Mouse (Mus musculus): Measurements from ENCODE around the gene Coq8b.

Coq8b gene

GRCm38 (mm10) chr7:27232781-27233281 is at the start of gene Coq8b:
Coq8b (plus strand) TSS chr7:27233023.
- peak; percentile 89 for DNase-seq (ENCODE audit: low spot score)

DNA sequence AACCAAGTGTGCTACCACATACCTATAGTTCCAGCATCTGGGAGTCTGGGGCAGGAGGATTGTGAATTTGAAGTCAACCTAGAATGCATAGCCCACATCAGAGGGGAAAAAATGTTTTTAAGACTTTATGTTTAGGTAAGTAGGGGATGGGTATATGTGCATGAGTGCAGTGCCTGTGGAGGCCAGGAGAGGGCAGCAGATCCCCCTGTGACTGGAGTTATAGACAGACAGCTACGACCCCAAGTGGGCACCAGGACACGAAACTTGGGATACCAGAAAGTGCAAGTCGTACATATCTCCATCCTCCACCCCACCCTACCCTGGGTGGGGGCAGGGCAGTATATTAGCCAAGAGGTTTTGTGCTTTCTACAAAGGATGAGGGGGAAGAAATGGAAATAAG is 47.9 kb upstream of the Coq8b start:
- no peak for DNase-seq (ENCODE audit: low spot score)

DNA sequence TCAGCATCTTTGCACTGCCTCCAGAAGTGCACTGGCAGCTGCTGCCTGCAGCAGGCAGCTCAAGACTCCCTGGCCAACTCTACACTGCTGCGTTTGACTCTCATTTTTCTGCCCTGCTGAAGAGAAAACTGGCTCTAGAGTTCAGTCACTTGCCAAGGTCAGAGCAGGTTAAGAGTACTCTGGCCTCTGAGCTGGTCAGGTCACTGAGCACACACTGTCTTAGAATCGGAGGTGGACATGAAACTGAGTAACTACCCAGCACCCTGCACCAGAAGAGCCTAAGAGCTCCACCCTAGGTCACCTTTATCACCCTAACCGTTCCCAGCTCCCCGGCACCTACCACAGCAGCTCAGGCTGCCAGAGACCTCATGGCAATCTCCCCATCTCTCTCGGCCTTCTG is 46.8 kb upstream of the Coq8b start:
- no peak for DNase-seq (ENCODE audit: low spot score)

DNA sequence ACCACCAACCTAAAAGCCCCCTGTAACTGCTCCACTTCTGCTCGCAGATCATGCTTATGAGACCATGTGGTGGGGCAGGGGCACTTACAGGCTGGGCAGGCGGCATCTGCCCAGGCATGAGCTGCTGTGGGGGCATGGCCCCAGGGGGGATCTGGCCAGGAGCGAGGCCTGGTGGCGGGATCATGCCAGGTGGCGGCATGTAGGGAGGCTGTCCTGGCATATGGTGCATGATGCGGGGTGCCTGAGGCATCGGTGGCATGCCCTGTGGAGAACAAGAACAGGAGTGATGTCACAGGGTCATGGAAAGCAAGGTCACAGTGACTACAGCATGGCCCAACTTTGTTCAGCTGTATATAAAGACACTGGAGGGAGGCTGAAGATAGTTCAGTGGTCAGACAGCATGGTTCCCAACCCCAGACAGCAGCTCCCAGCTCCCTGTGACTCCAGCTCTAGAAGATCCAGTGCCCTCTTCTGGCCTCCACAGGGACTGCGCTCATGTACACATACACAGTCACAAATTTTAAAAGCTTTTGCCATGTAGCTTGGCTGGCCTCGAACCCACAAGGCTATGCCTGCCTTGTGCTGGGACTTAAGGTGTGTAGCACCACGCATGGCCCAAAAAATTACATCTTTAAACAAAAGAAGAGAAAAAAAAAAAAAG is 43.4 kb upstream of the Coq8b start:
- no peak for DNase-seq (ENCODE audit: low spot score)

DNA sequence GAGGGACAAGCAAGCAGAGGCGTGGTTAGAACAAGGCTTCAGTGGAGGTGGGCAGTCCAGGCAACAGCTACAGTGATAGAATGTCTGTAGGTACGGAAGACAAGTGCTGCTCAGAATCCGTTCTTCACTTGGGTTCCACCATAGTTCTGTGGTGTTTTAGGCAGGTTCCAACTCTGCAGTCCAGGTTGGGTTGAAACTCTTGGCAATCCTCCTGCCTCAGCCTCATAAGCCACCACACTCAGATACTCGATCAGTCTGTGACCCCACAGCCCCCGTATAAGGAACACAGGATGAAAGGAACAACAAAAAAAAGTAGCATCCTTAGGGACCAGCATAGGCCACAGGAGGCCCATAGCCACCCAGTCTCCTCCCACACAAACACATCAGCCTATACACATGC is 40.4 kb upstream of the Coq8b start:
- DNase-seq (ENCODE audit: low spot score) = no peak

- no peak for DNase-seq (ENCODE audit: low spot score)
Observed at GRCm38 (mm10) chr7:27193731-27194130, 39.1 kb upstream of the Coq8b start.

- DNase-seq (ENCODE audit: low spot score) = peak; percentile 98
Observed at GRCm38 (mm10) chr7:27195681-27196611, 36.9 kb upstream of the Coq8b start, which contains the start of the genes BC024978 and Snrpa. BC024978 (plus strand) TSS chr7:27195781. Snrpa (minus strand) TSS chr7:27196271.

GRCm38 (mm10) chr7:27197136-27197535 is 35.7 kb upstream of the Coq8b start:
- no peak for DNase-seq (ENCODE audit: low spot score)

- no peak for DNase-seq (ENCODE audit: low spot score)
Observed at GRCm38 (mm10) chr7:27197634-27198033, 35.2 kb upstream of the Coq8b start.

GRCm38 (mm10) chr7:27198355-27198754 is 34.5 kb upstream of the Coq8b start:
- no peak for DNase-seq (ENCODE audit: low spot score)

DNA sequence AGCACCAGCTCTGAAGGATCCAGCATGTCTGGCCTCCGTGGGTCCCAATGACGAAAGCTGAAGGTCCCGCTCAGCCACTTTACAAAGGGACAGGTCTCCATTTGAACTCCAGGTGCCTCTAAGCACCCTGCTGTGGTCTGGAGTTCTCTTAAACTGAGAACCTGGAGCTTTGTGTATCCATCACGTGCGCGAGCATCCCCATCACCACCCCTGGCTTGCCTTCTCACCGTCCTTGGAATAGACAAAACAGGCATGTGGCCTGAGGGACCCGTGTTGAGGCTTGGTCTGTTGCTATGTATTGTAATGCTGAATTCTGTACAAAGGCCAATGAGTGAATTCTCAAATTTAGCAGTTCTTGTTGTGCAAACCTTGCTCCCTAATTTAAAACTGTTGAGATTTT is 34.0 kb upstream of the Coq8b start:
- no peak for DNase-seq (ENCODE audit: low spot score)

DNA sequence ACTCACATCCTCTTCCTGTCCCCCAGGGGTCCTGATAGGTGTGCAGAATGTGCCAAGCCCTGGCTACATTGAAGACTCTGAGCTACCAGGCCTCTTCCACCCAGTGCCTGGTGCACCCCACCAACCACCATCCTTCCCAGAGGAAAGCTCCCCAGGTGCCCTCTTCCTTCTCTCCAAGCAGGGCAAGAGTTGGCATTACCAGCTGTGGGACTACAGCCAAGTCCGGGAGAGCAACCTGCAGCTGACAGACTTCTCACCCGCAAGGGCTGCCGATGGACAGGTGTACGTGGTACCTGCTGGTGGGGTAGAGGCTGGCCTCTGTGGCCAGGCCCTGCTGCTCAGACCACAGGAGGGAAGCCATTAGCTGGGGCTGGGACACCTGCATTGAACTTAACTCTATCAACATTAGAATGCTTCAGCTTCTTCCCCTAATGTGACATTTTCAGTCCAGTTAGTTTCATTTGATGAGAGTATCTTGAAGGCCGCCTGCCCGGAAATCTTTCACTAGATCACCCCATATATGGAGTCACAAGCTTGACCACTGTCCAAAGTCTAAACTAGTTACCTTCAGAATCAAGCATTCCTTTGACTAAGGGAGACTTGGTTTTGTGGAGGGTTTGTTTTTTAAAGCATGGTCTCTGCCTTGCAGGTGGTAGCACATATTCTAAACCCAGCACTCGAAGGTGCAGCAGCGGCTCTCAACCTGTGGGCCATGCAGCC is 28.9 kb upstream of the Coq8b start:
- DNase-seq (ENCODE audit: low spot score) = no peak

DNA sequence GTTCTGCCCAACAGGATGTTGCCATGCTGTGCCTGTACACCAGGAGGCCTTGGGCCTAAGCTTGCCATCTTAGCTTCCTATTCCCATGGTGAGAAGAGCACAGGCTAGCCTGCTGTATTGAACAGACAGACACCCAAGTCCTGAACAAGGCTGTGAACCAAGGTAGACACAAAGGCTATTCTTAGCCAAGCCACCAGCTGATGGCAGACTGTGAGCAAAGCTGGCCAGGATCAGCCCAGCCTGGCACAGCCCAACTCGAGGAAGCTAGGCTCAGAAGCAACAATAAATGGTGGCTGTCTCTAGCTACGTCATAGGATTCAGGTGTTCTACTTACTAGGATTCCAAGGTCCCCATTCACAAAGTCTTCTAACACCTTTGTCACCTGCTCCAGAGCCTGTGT is 20.2 kb upstream of the Coq8b start:
- DNase-seq (ENCODE audit: low spot score) = no peak

DNA sequence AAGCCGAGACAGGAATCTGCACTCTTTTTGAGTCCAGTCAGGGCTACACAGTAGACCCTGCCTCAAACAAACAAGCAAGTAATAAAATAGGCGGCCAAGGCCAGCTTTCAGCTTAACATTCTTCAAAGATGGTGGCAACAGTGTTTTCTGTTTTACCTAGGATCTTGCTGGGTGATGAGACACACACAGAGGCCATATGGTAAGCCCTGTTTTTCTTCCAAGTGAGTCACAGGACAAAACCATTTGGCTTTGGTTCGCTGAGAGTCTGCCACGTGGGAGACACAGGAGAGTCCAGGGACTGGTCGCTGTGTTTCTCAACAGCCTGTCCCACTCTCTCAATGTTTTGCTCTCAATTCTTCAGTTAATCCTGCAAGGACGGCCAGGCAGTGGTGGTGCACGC is 14.2 kb upstream of the Coq8b start:
- DNase-seq (ENCODE audit: low spot score) = no peak

DNA sequence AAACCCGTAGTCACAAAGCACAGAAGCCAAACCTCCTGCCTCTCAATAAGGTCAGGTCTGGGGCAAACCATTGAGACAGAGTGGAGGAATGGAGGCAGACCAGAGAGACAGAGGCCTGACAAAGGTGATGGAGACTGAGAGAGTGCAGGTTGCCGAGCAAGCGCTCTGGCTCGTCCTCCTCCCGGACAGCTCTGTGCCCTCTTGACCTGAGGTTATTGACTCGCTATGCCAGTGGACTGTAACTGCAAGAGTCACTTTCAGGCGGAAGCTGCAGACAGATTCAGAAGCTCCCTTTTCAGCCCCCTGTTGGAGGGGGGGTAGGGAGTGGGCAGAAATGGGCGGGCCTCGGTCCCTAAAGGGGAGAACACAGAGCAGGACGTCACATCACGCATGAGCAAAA is 12.9 kb upstream of the Coq8b start:
- DNase-seq (ENCODE audit: low spot score) = no peak

DNA sequence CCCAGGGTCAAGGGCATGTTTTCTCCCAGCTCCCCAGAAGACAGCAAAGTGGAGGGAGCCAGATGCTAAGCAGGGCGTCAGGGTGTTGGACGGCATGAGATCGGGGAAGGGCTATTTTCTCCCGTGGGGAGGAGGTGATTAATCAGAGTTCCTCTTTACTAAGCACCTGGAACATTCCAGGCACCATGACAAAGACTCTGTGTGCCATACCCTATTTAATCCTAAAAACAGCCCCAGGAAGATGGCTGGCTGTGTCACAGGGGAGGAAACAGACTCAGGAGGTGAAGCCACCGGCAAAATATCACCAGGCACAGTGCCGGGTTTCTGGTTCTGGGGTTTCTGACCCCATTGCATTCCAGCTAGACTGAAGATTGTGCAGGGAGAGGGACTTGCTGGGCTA is 10.9 kb upstream of the Coq8b start:
- no peak for DNase-seq (ENCODE audit: low spot score)

DNA sequence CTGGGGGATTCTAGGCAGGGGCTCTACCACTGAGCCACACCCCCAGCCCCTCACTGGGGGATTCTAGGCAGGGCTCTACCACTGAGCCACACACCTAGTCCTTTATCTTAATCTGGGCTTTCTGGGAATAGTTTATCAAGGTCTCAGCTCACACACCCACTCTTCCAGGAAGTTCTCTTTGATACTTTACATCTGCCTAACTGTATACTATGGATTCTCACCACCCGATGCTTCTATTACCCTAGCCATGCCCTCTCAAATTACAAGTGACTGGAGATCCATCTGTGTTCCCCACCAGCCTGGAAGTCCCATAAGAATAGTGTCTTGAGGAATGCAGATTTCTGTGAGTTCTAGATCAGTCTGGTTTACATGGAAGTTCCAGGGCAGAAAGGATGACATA is 10.3 kb upstream of the Coq8b start:
- DNase-seq (ENCODE audit: low spot score) = no peak

DNA sequence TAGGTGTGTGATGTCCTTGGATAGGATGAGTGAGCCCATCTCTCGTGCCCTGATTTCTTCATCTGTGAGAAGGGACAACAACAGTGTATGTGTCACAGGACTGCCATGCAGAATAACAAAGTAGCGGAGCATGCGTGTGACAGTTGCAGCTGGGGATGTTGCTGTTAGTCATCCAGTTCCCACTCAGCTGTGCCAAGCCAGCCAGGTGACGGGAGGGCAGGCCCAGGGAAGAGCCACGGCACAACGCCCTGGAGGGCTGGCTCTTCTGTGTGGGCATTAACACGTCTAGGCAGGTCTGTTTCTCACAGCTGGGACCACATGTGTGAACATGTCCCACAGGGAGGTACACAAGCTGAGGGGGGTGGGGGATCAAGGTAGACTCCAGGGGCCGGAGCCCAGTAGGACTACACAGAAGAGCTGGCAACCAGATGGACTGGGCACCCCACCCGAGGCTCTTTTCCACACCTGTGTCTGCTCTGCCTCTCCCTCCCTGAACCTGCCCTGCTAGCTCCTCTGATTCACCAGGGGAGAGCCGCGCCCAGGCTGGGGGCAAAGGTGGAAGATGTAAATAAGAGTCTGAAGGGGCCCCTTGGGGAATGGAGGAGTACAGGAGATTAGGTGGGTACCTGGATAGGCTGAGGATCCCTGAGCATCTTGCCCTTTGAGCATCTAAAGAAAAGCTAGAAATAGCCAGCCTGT is 7.8 kb upstream of the Coq8b start:
- no peak for DNase-seq (ENCODE audit: low spot score)

DNA sequence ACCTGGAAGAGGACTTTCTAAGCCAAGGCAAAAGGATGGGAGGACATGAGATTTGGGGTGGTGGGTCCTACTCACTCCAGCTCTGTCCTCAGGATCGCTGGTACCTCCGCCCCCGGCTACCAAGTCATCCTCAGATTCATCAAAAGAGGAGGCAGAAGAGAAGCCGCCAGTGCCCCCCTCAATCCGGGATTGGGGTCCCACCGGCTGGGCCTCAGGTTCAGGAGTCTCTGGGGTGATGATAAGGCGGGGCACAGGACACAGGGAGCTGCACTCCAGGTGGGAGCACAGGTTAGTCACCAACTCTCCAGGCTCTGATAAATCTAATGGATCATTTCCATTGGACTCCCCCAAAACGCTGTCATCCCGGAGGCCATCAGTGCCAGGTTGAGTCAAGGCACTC is 5.5 kb upstream of the Coq8b start:
- DNase-seq (ENCODE audit: low spot score) = no peak

DNA sequence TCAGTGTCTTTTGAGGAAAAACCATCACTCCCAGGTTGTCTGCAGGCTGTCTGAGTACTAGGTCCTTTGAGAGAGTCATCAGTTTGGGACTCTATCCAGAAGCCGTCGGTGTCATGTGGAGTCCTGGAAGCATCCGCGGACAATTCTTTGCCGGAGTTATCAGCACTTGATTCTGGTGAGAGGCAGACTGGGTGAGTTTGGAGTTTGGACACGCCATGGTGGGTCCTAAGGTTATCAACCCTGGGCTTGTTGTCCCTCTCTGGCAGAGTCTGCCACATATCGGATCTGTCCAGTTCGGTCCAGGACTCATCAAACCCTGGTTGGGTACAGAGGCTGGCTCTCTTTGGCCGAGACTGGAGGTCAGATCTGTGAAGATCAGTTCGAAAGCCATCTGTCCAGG is 5.1 kb upstream of the Coq8b start:
- DNase-seq (ENCODE audit: low spot score) = no peak

DNA sequence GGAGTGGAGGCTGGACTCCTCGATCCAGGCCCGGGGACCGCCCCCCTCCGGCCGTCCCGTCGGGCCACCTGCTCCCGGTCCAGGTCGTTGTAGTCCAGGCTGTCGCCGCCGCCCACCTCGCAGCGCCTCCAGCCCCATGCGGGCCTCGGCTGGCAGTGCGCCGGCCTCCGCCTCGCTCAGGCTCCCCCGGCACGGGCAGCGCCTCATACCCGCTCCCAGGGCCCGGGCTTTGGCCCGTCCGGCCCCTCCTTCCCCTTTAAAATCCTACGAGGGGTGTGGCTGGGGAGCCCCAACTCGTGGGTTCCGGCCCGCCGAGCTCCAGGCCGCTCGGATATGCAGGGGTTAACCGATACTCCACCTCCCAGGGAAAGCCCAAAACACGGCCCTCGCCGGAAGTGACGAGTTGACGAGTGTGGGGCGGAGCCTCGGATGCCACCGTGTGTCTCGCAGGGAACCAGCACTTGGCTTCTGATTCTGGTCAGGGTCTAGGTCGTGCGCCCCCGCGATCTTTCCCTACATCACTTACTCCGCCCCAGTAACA is 4.5 kb upstream of the Coq8b start, which contains the start of gene Itpkc:
TSS of gene Itpkc (minus strand) at position 381 of the 541 bp plus-strand sequence.
- DNase-seq (ENCODE audit: low spot score) = peak; percentile 84
